Mouse (Mus musculus): ENCODE measurements at regions not wholly inside any gene's neighbourhood (a gene's known extent, or its start where the extent isn't known, plus 50 kb on each side); places are given as distances from the start of the nearest gene placed in this dataset.

DNA sequence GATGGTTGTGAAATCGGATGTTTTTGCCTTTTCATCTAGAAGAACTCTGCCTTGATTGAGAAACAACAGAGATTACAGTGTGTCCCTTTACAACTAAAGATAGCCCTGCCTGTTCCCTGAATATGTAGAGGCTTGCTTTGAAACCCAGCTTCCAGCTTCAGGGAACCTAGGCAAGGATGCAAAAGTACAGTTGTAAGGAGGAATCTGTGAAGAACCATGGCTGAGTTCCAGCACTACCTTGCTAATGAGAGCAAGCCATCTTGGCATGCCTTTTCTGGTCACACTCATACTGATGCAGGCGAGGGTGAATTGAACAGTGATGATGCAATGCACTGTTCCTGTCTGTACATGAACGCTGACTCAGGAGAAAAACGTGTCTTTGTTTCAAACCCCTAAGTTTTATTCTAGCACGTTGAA lies 641.2 kb downstream of the Robo2 start:
- Histone ChIP-seq H3K27ac (ENCODE audit: control insufficient read depth, low read depth, low read length) (no peak overlapping the region), H3K9ac (ENCODE audit: control insufficient read depth, low read depth, low read length, poor library complexity, severe bottlenecking) (no peak overlapping the region), H3K27me3 (ENCODE audit: control insufficient read depth in 1 of 2, insufficient read depth in 2 of 2, low read length in 2 of 2) (no peaks in the 10 kb centered on the region), H3K79me2 (ENCODE audit: control insufficient read depth, insufficient read depth, low read length, poor library complexity) (no peaks in the 10 kb centered on the region), H3K4me1 (ENCODE audit: control insufficient read depth in 1 of 2, insufficient read depth in 2 of 2, low read length in 2 of 2) (no peaks in the 10 kb centered on the region), H3K4me3 (ENCODE audit: control insufficient read depth in 1 of 2, insufficient read depth in 1 of 2, low read depth in 2 of 2, low read length in 2 of 2) (no peak overlapping the region), H3K9me3 (replicated peaks; ENCODE audit: insufficient read depth, low read length) (no peaks in the 10 kb centered on the region), H3K36me3 (ENCODE audit: control insufficient read depth in 1 of 2, insufficient read depth in 2 of 2, low read length in 2 of 2) (no peaks in the 10 kb centered on the region)
- DNase-seq (ENCODE audit: low read depth, low spot score) = no peak
- TF ChIP-seq SMC3 (IDR thresholded peaks at IDR 0.05; ENCODE audit: low read depth, low read length) (no peak), ZNF384 (IDR thresholded peaks at IDR 0.05; ENCODE audit: low read depth, low read length) (no peak), BHLHE40 (IDR thresholded peaks at IDR 0.05; ENCODE audit: borderline replicate concordance, low read depth, low read length) (no peak), CTCF (IDR thresholded peaks at IDR 0.05 in 2 of 3, conservative IDR thresholded peaks at IDR 0.05 in 1 of 3; ENCODE audit: control insufficient read depth in 1 of 3, insufficient read depth in 1 of 3, low read depth in 2 of 3, low read length in 3 of 3, poor library complexity in 1 of 3, severe bottlenecking in 1 of 3) (no peak), KAT2A (conservative IDR thresholded peaks at IDR 0.05; ENCODE audit: low read depth, low read length) (no peak), POLR2AphosphoS2 (IDR thresholded peaks at IDR 0.05; ENCODE audit: low read length) (no peak), CHD1 (IDR thresholded peaks at IDR 0.05; ENCODE audit: low read depth, low read length) (no peak), ZKSCAN1 (IDR thresholded peaks at IDR 0.05; ENCODE audit: low read depth, low read length) (no peak), RAD21 (IDR thresholded peaks at IDR 0.05; ENCODE audit: low read depth, low read length) (no peak)

DNA sequence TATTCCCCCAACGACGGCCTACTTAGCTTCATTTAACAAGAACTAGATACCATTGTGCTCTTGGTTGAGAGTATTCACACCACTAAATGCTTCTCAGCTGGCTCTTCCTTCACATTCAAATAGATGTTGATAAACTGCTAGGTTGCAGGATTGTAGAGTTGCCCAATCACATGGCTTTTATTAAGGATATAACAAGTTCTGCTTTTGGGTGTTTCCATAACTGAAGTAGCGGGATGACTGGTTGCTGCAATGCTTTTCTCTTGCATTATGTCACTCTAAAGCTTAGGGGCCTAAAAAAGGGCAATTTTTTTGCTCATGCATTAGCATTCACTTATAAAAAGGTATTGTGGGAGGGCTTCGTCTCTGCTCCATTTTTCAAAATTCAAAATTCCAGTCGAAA lies 641.9 kb downstream of the Robo2 start:
- Histone ChIP-seq H3K9ac (ENCODE audit: control insufficient read depth, low read depth, low read length, poor library complexity, severe bottlenecking) (no peak overlapping the region), H3K79me2 (ENCODE audit: control insufficient read depth, insufficient read depth, low read length, poor library complexity) (no peaks in the 10 kb centered on the region), H3K4me3 (ENCODE audit: control insufficient read depth in 1 of 2, insufficient read depth in 1 of 2, low read depth in 2 of 2, low read length in 2 of 2) (no peak overlapping the region), H3K9me3 (replicated peaks; ENCODE audit: insufficient read depth, low read length) (no peaks in the 10 kb centered on the region), H3K27ac (ENCODE audit: control insufficient read depth, low read depth, low read length) (no peak overlapping the region), H3K4me1 (ENCODE audit: control insufficient read depth in 1 of 2, insufficient read depth in 2 of 2, low read length in 2 of 2) (no peaks in the 10 kb centered on the region), H3K27me3 (ENCODE audit: control insufficient read depth in 1 of 2, insufficient read depth in 2 of 2, low read length in 2 of 2) (no peaks in the 10 kb centered on the region), H3K36me3 (ENCODE audit: control insufficient read depth in 1 of 2, insufficient read depth in 2 of 2, low read length in 2 of 2) (no peaks in the 10 kb centered on the region)
- TF ChIP-seq KAT2A (conservative IDR thresholded peaks at IDR 0.05; ENCODE audit: low read depth, low read length) (no peak), ETS1 (IDR thresholded peaks at IDR 0.05; ENCODE audit: low read depth, low read length) (no peak), TBP (IDR thresholded peaks at IDR 0.05; ENCODE audit: low read depth, low read length) (no peak), BHLHE40 (IDR thresholded peaks at IDR 0.05; ENCODE audit: borderline replicate concordance, low read depth, low read length) (no peak), GATA1 (IDR thresholded peaks at IDR 0.05; ENCODE audit: low read depth, low read length) (no peak), CHD1 (IDR thresholded peaks at IDR 0.05; ENCODE audit: low read depth, low read length) (no peak), NELFE (IDR thresholded peaks at IDR 0.05; ENCODE audit: low read depth, low read length) (no peak), MYC (IDR thresholded peaks at IDR 0.05; ENCODE audit: low read depth, low read length) (no peak), MAZ (IDR thresholded peaks at IDR 0.05; ENCODE audit: low read depth, low read length) (no peak), JUND (IDR thresholded peaks at IDR 0.05; ENCODE audit: low read depth, low read length) (no peak), RCOR1 (IDR thresholded peaks at IDR 0.05; ENCODE audit: low read depth, low read length) (no peak), TAL1 (IDR thresholded peaks at IDR 0.05; ENCODE audit: low read length) (no peak), SMC3 (IDR thresholded peaks at IDR 0.05; ENCODE audit: low read depth, low read length) (no peak), NRF1 (IDR thresholded peaks at IDR 0.05; ENCODE audit: insufficient read depth, low read depth, low read length, poor library complexity, severe bottlenecking) (no peak), MYB (IDR thresholded peaks at IDR 0.05; ENCODE audit: low read depth, low read length) (no peak)
- DNase-seq (ENCODE audit: low read depth, low spot score) = no peak

Measured in MEL (cell line).